Mouse (Mus musculus) right cerebral cortex, postnatal 25 days (tissue): ENCODE data around the gene Nlrp4b.
"Not testable (repeated sequence)": the region's sequence is repeated elsewhere in the genome, so short reads cannot be mapped to it uniquely, and the experiment has no call there.

Source experiments
- DNase-seq: peaks from one replicate; pipeline ENCODE4 v3.0.0; 2022

Gene Nlrp4b

GRCm38 (mm10) chr7:10687489-10687888 is at the start of gene Nlrp4b:
TSS of gene Nlrp4b (plus strand) at chr7:10687789.
- DNase-seq: no peak

- no peak for DNase-seq
Measured at GRCm38 (mm10) chr7:10754264-10754663, 66.7 kb downstream of the Nlrp4b start, which contains the start of gene Vmn1r71. TSS of gene Vmn1r71 (minus strand) at chr7:10754364.

- DNase-seq: not testable (repeated sequence)
Measured at GRCm38 (mm10) chr7:10757551-10757950, 70.0 kb downstream of the Nlrp4b start.
